Mouse (Mus musculus): Measurements from ENCODE around the gene Mup4.
"Not testable (repeated sequence)": the region's sequence is repeated elsewhere in the genome, so short reads cannot be mapped to it uniquely, and the experiment has no call there.

The Mup4 gene

GRCm38 (mm10) chr4:59960610-59961009 is at the start of gene Mup4:
Gene Mup4 (minus strand): TSS chr4:59960710.
- no peak for DNase-seq (ENCODE audit: extremely low read depth, low read depth, low spot score)

- not testable (repeated sequence) for DNase-seq (ENCODE audit: extremely low read depth, low read depth, low spot score)
Measured at GRCm38 (mm10) chr4:59997894-59998293, 37.4 kb upstream of the Mup4 start.

- DNase-seq (ENCODE audit: extremely low read depth, low read depth, low spot score) = no peak
Measured at GRCm38 (mm10) chr4:59963405-59964344, 3.2 kb upstream of the Mup4 start, which contains the start of gene Mup6. Gene Mup6 (plus strand): TSS chr4:59964294.

- no peak for DNase-seq (ENCODE audit: extremely low read depth, low read depth, low spot score)
Measured at GRCm38 (mm10) chr4:59937543-59937942, 23.0 kb downstream of the Mup4 start.

- DNase-seq (ENCODE audit: extremely low read depth, low read depth, low spot score) = no peak
Measured at GRCm38 (mm10) chr4:59932505-59933281, 27.8 kb downstream of the Mup4 start.

GRCm38 (mm10) chr4:59928347-59928746 is 32.2 kb downstream of the Mup4 start:
- DNase-seq (ENCODE audit: extremely low read depth, low read depth, low spot score) = no peak

- DNase-seq (ENCODE audit: extremely low read depth, low read depth, low spot score) = no peak
Measured at GRCm38 (mm10) chr4:59927666-59928065, 32.8 kb downstream of the Mup4 start.

- DNase-seq (ENCODE audit: extremely low read depth, low read depth, low spot score) = no peak
Measured at GRCm38 (mm10) chr4:59925082-59925481, 35.4 kb downstream of the Mup4 start.

GRCm38 (mm10) chr4:59917966-59918365 is 42.5 kb downstream of the Mup4 start:
- DNase-seq (ENCODE audit: extremely low read depth, low read depth, low spot score) = no peak

- no peak for DNase-seq (ENCODE audit: extremely low read depth, low read depth, low spot score)
Measured at GRCm38 (mm10) chr4:59914608-59915403, 45.7 kb downstream of the Mup4 start, which contains the start of gene Slc46a2. Gene Slc46a2 (minus strand): TSS chr4:59915056.

GRCm38 (mm10) chr4:59908785-59909184 is 51.7 kb downstream of the Mup4 start:
- no peak for DNase-seq (ENCODE audit: extremely low read depth, low read depth, low spot score)

GRCm38 (mm10) chr4:59907657-59908230 is 52.8 kb downstream of the Mup4 start:
- no peak for DNase-seq (ENCODE audit: extremely low read depth, low read depth, low spot score)

- no peak for DNase-seq (ENCODE audit: extremely low read depth, low read depth, low spot score)
Measured at GRCm38 (mm10) chr4:59907092-59907491, 53.4 kb downstream of the Mup4 start.
